ENCODE assay signal across 11 mouse cellular contexts in the genomic region with DNA sequence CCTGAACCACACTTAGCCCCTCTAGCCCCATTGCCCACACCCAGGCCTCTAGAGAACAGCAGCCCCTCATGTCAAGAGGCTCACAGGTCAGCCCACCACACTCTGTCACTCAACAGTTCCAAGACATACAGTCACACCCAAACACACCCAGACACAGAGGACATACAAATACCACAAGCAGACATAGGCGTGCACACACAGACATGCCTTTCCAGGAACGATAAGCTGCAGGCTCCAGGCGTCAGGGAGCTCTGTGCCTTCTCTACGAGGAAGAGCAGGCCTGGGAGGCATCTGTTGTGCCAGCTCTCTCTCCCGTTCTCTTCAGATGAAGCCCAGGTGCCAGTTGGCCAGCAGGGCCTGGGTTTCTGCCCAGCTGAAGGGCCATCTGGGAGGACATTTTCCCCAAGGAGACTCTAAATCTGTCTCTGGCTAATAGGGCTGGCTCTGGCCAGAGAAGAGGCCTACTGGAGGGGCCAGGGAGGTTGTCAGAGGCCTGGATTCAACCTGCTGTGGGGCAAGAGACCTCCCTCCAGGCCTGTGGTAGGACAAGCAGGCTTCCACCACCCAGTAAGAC. TPM values are rescaled to one million over a fixed set of nuclear protein-coding genes. Genes with fewer than 3 reads are reported as not detected.
DNase-seq lines count a peak whose midpoint lies in the region; ATAC-seq and TF ChIP-seq lines count a peak whose summit lies in the region.
"Had no signal": no experiment of that assay in that cellular context is flagged by ENCODE, and none has a peak within 500 bp of the region (broad histone marks: within the 10 kb centered on the region; RNA-seq: fewer than 3 reads in every experiment).

No protein-coding gene starts in this region.

- H3K9me3 ChIP-seq in liver, embryonic 11.5 days (ENCODE audit: control insufficient read depth, low read length): no peaks in the 10 kb centered on the region
- H3K9me3 ChIP-seq: hindbrain, embryonic 13.5 days; limb, embryonic 12.5 days had no signal

- H3K9ac ChIP-seq in liver, embryonic 11.5 days (ENCODE audit: low read depth, low read length): no peak overlapping the region
- H3K9ac ChIP-seq: hindbrain, embryonic 13.5 days; limb, embryonic 12.5 days had no signal

- peaks cover 16% of the 10 kb centered on the region for H3K4me1 ChIP-seq in liver, embryonic 11.5 days (replicated peaks; ENCODE audit: control insufficient read depth, insufficient read depth, low read length)
- peaks cover 4% of the 10 kb centered on the region; the same call in 1 of the 2 replicates for H3K4me1 ChIP-seq in lung, adult 2 months (ENCODE audit: control insufficient read depth, insufficient read depth, low read length)
- H3K4me1 ChIP-seq: hindbrain, embryonic 13.5 days had no signal

- no peak for TF ChIP-seq CTCF in lung, adult 2 months (IDR thresholded peaks at IDR 0.05; ENCODE audit: insufficient read depth, low read length)

- no peaks in the 10 kb centered on the region for H3K27me3 ChIP-seq in liver, embryonic 11.5 days (replicated peaks; ENCODE audit: control insufficient read depth, insufficient read depth, low read length)
- H3K27me3 ChIP-seq: limb, embryonic 12.5 days had no signal

- WGBS in liver, embryonic 11.5 days: 74% methylated on average over 5 of the region's 5 CpGs
- 73% methylated on average over 5 of the region's 5 CpGs for whole genome bisulfite sequencing in lung, adult 2 months

- H3K4me3 ChIP-seq in liver, embryonic 11.5 days (ENCODE audit: low read depth, low read length): no peak overlapping the region
- H3K4me3 ChIP-seq in lung, adult 2 months (replicated peaks; ENCODE audit: extremely low read depth, low read depth, low read length): no peak overlapping the region
- H3K4me3 ChIP-seq: hindbrain, embryonic 13.5 days; limb, embryonic 12.5 days had no signal

- peak; percentile 78 for ATAC-seq in liver, embryonic 11.5 days (replicated peaks; ENCODE audit: low FRiP score)

- no peak for TF ChIP-seq POLR2A in lung, adult 2 months (IDR thresholded peaks at IDR 0.05; ENCODE audit: borderline replicate concordance, extremely low read depth, low read depth, low read length)

- peak overlapping the region; percentile 28 for H3K27ac ChIP-seq in liver, embryonic 11.5 days (ENCODE audit: low read depth, low read length)
- H3K27ac ChIP-seq: hindbrain, embryonic 13.5 days; limb, embryonic 12.5 days had no signal

- no peak overlapping the region for H3K4me2 ChIP-seq in liver, embryonic 11.5 days
- H3K4me2 ChIP-seq: hindbrain, embryonic 13.5 days; limb, embryonic 12.5 days had no signal

- H3K36me3 ChIP-seq in liver, embryonic 11.5 days (ENCODE audit: control insufficient read depth, insufficient read depth, low read length): no peaks in the 10 kb centered on the region
- H3K36me3 ChIP-seq: hindbrain, embryonic 13.5 days; limb, embryonic 12.5 days had no signal

- peak; percentile 48 for DNase-seq in adrenal gland, adult 2 months
- no peak for DNase-seq in adrenal gland, adult 18-20 months (ENCODE audit: low spot score in 2 of 2)
- DNase-seq in cerebellum, adult 11-12 months: peak; percentile 93
- DNase-seq in heart, adult 8-10 months (ENCODE audit: low spot score): peak; percentile 65
- DNase-seq in liver, embryonic 11.5 days (ENCODE audit: low spot score): no peak
- DNase-seq in urinary bladder, postnatal 4 days (ENCODE audit: low spot score in 2 of 2): no peak
- DNase-seq in frontal cortex, adult 2 months (ENCODE audit: extremely low spot score in 1 of 2, low spot score in 1 of 2): no peak
- DNase-seq in lung, adult 2 months: no peak

RNA-seq across cellular contexts. Expression of a gene that starts 9.4 kb away (rescaled TPM):
- total RNA-seq in adrenal gland, adult 2 months (2021): 1 to 10 TPM; 1.5 to 1.7 TPM
- 2.1 and 2.5 TPM in 2 replicates for polyA plus RNA-seq in adrenal gland, adult 2 months (2012; rRNA removed)
- total RNA-seq in adrenal gland, adult 18-20 months (2021): 1 to 10 TPM in 1 of 2 experiments, under 1 TPM in 1; 0.96 to 3.0 TPM
- total RNA-seq in heart, adult 8-10 months (2022): 1 to 10 TPM in 1 of 4 experiments, under 1 TPM in 3; 0.69 to 1.0 (median 0.78) TPM
- polyA plus RNA-seq in liver, embryonic 11.5 days (2014; fragmentation: Nextera tagmentation; extraction: Ambion mirVana): 7.6 and 7.7 TPM in 2 replicates
- 0.42 and 0.54 TPM in 2 replicates for polyA plus RNA-seq in frontal cortex, adult 2 months (2012; rRNA removed)
- 0.86 and 1.0 TPM in 2 replicates for polyA plus RNA-seq in lung, adult 2 months (2012; rRNA removed)

RNA-seq across cellular contexts. Expression of a gene that starts 28.5 kb away (rescaled TPM):
- total RNA-seq in adrenal gland, adult 2 months (2021): 10 to 100 TPM; 56.9 to 65.8 TPM
- polyA plus RNA-seq in adrenal gland, adult 2 months (2012; rRNA removed): 136 and 157 TPM in 2 replicates
- 10 to 100 TPM; 46.6 to 57.8 TPM for total RNA-seq in adrenal gland, adult 18-20 months (2021)
- 10 to 100 TPM; 37.5 to 41.0 (median 38.5) TPM for total RNA-seq in heart, adult 8-10 months (2022)
- polyA plus RNA-seq in liver, embryonic 11.5 days (2014; fragmentation: Nextera tagmentation; extraction: Ambion mirVana): 117 and 123 TPM in 2 replicates
- polyA plus RNA-seq in frontal cortex, adult 2 months (2012; rRNA removed): 153 and 174 TPM in 2 replicates
- polyA plus RNA-seq in lung, adult 2 months (2012; rRNA removed): 133 and 168 TPM in 2 replicates

RNA-seq across cellular contexts. Expression of a gene that starts 29.4 kb away (rescaled TPM):
- total RNA-seq in adrenal gland, adult 2 months (2021): 100 to 1,000 TPM; 103 to 116 TPM
- polyA plus RNA-seq in adrenal gland, adult 2 months (2012; rRNA removed): 400 and 531 TPM in 2 replicates
- total RNA-seq in adrenal gland, adult 18-20 months (2021): 100 to 1,000 TPM in 1 of 2 experiments, 10 to 100 TPM in 1; 97.2 to 106 TPM
- 10 to 100 TPM; 13.7 to 19.4 (median 16.0) TPM for total RNA-seq in heart, adult 8-10 months (2022)
- polyA plus RNA-seq in liver, embryonic 11.5 days (2014; fragmentation: Nextera tagmentation; extraction: Ambion mirVana): 65.5 and 70.6 TPM in 2 replicates
- polyA plus RNA-seq in frontal cortex, adult 2 months (2012; rRNA removed): 30.6 and 35.8 TPM in 2 replicates
- polyA plus RNA-seq in lung, adult 2 months (2012; rRNA removed): 157 and 174 TPM in 2 replicates

RNA-seq across cellular contexts. Expression of a gene that starts 29.9 kb away (rescaled TPM):
- total RNA-seq in adrenal gland, adult 2 months (2021): under 1 TPM; 0.40 to 0.79 TPM
- polyA plus RNA-seq in adrenal gland, adult 2 months (2012; rRNA removed): 0.83 and 1.2 TPM in 2 replicates
- total RNA-seq in adrenal gland, adult 18-20 months (2021): 1 to 10 TPM in 1 of 2 experiments, under 1 TPM in 1; 0.42 to 1.1 TPM
- total RNA-seq in heart, adult 8-10 months (2022): under 1 TPM in 1 of 4 experiments, not detected in 3; 0.34 TPM
- polyA plus RNA-seq in liver, embryonic 11.5 days (2014; fragmentation: Nextera tagmentation; extraction: Ambion mirVana): not detected in 2 replicates
- polyA plus RNA-seq in frontal cortex, adult 2 months (2012; rRNA removed): not detected in 2 replicates
- polyA plus RNA-seq in lung, adult 2 months (2012; rRNA removed): 3.3 TPM in 1 of 2 replicates, not detected in the other
- polyA plus RNA-seq: embryonic facial prominence, embryonic 11.5 days; hindbrain, embryonic 13.5 days; limb, embryonic 12.5 days had no signal

RNA-seq across cellular contexts. Expression of a gene that starts 36.6 kb away (rescaled TPM):
- 100 to 1,000 TPM; 107 to 146 TPM for total RNA-seq in adrenal gland, adult 2 months (2021)
- 163 and 185 TPM in 2 replicates for polyA plus RNA-seq in adrenal gland, adult 2 months (2012; rRNA removed)
- 100 to 1,000 TPM; 104 to 140 TPM for total RNA-seq in adrenal gland, adult 18-20 months (2021)
- 100 to 1,000 TPM; 233 to 251 (median 242) TPM for total RNA-seq in heart, adult 8-10 months (2022)
- polyA plus RNA-seq in liver, embryonic 11.5 days (2014; fragmentation: Nextera tagmentation; extraction: Ambion mirVana): 252 and 266 TPM in 2 replicates
- 94.2 TPM in 2 replicates for polyA plus RNA-seq in frontal cortex, adult 2 months (2012; rRNA removed)
- 48.0 and 51.4 TPM in 2 replicates for polyA plus RNA-seq in lung, adult 2 months (2012; rRNA removed)

Comparison
In these comparisons a context has a peak if more than half of its experiments do, and no peak if none do; other contexts are left out.
1. DNase-seq: peak in adrenal gland, adult 2 months (single experiment), cerebellum, adult 11-12 months (single experiment) and heart, adult 8-10 months (single experiment); none in adrenal gland, adult 18-20 months (0 of 2), liver, embryonic 11.5 days (single experiment), urinary bladder, postnatal 4 days (0 of 2), frontal cortex, adult 2 months (0 of 2) and lung, adult 2 months (single experiment).